Mouse (Mus musculus): ENCODE measurements around the gene Dnajc28. TPM values are rescaled to one million over a fixed set of nuclear protein-coding genes. Genes with fewer than 3 reads are reported as not detected.

Dnajc28 gene
- polyA plus RNA-seq, 1 experiment from 2014 or later: 3.5 TPM

DNA sequence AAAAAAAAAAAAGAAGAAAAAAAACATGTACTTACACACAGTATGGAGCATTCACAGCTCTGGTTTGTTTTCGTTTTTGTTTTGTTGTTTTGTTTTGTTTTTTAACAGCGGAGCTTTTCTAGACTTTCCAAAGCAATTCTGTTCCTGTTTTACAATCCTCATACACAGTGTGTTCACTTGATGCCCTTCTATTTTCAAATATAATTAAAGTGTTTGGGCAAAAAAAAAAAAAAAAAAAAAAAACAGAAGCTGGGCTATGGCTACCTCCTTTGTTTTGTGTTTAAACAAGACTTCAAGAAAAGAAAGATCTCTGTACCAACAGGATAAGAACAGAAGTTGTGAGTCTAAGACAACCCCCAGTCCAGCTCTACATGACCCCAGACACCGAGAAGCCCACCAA lies 30.1 kb downstream of the Dnajc28 start:
- Histone ChIP-seq H3K27ac (replicated peaks) (no peak overlapping the region), H3K4me3 (no peak overlapping the region), H3K36me3 (peaks cover 30% of the 10 kb centered on the region), H3K4me2 (no peak overlapping the region), H3K9ac (no peak overlapping the region), H3K9me3 (no peaks in the 10 kb centered on the region), H3K27me3 (replicated peaks) (no peaks in the 10 kb centered on the region), H3K4me1 (no peaks in the 10 kb centered on the region)
- ATAC-seq (ENCODE audit: extremely low read depth, insufficient number of reproducible peaks, low FRiP score, low TSS enrichment): no peak
- WGBS: 81% methylated on average over 3 of the region's 3 CpGs

GRCm38 (mm10) chr16:91587730-91588453 lies 30.9 kb downstream of the Dnajc28 start:
- 62% methylated on average over 6 of the region's 6 CpGs for WGBS
- no peak for ATAC-seq (ENCODE audit: extremely low read depth, insufficient number of reproducible peaks, low FRiP score, low TSS enrichment)
- H3K9me3 ChIP-seq: no peaks in the 10 kb centered on the region
- H3K4me2 ChIP-seq: no peak overlapping the region
- no peaks in the 10 kb centered on the region for H3K27me3 ChIP-seq (replicated peaks)
- H3K4me1 ChIP-seq: no peaks in the 10 kb centered on the region
- H3K27ac ChIP-seq (replicated peaks): no peak overlapping the region
- H3K4me3 ChIP-seq: no peak overlapping the region
- H3K9ac ChIP-seq: no peak overlapping the region
- peaks cover 34% of the 10 kb centered on the region for H3K36me3 ChIP-seq

GRCm38 (mm10) chr16:91586244-91586643 lies 32.6 kb downstream of the Dnajc28 start:
- H3K9ac ChIP-seq: no peak overlapping the region
- no peak for ATAC-seq (ENCODE audit: extremely low read depth, insufficient number of reproducible peaks, low FRiP score, low TSS enrichment)
- H3K36me3 ChIP-seq: peaks cover 45% of the 10 kb centered on the region
- H3K4me1 ChIP-seq: no peaks in the 10 kb centered on the region
- no peak overlapping the region for H3K4me2 ChIP-seq
- no peaks in the 10 kb centered on the region for H3K27me3 ChIP-seq (replicated peaks)
- 81% methylated on average over 6 of the region's 6 CpGs for WGBS
- no peak overlapping the region for H3K4me3 ChIP-seq
- no peaks in the 10 kb centered on the region for H3K9me3 ChIP-seq
- no peak overlapping the region for H3K27ac ChIP-seq (replicated peaks)

DNA sequence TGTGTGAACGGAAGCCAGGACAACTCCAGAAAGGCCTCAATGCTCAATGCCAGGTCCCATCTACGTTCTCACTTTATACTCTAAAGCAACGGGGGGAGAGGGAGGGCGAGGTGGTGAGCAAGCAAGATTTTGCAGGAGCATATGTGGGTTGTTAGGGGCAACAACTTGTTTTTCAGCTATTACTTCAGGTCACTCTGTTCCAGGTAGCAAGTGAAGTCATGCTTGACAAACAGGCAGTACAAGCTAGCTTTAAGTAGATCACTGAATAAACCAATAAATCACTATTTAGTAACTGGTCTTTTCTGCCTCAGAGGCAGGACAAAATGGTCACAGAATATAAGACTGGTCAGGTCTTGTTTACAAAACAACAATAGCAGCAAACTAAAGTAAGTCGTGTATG lies 33.2 kb downstream of the Dnajc28 start:
- Histone ChIP-seq H3K4me2 (no peak overlapping the region), H3K27me3 (replicated peaks) (no peaks in the 10 kb centered on the region), H3K9me3 (no peaks in the 10 kb centered on the region), H3K4me3 (no peak overlapping the region), H3K9ac (no peak overlapping the region), H3K27ac (replicated peaks) (no peak overlapping the region), H3K4me1 (no peaks in the 10 kb centered on the region), H3K36me3 (peaks cover 51% of the 10 kb centered on the region)
- 84% methylated on average over 5 of the region's 5 CpGs for WGBS
- ATAC-seq (ENCODE audit: extremely low read depth, insufficient number of reproducible peaks, low FRiP score, low TSS enrichment): no peak

GRCm38 (mm10) chr16:91582307-91582706 lies 36.5 kb downstream of the Dnajc28 start:
- Histone ChIP-seq H3K27ac (replicated peaks) (no peak overlapping the region), H3K4me1 (no peaks in the 10 kb centered on the region), H3K27me3 (replicated peaks) (no peaks in the 10 kb centered on the region), H3K4me2 (no peak overlapping the region), H3K9ac (no peak overlapping the region), H3K4me3 (no peak overlapping the region), H3K9me3 (no peaks in the 10 kb centered on the region), H3K36me3 (peaks cover 63% of the 10 kb centered on the region)
- no peak for ATAC-seq (ENCODE audit: extremely low read depth, insufficient number of reproducible peaks, low FRiP score, low TSS enrichment)
- WGBS: 78% methylated on average over 2 of the region's 2 CpGs

GRCm38 (mm10) chr16:91578980-91579720 lies 39.7 kb downstream of the Dnajc28 start:
- H3K27ac ChIP-seq (replicated peaks): no peak overlapping the region
- H3K4me1 ChIP-seq: 0 out of 2 replicates have a peak, but pooled peaks cover 4% of the 10 kb centered on the region
- H3K4me3 ChIP-seq: no peak overlapping the region
- H3K9me3 ChIP-seq: no peaks in the 10 kb centered on the region
- ATAC-seq (ENCODE audit: extremely low read depth, insufficient number of reproducible peaks, low FRiP score, low TSS enrichment): no peak
- H3K36me3 ChIP-seq: peaks cover 58% of the 10 kb centered on the region
- no peak overlapping the region for H3K9ac ChIP-seq
- H3K4me2 ChIP-seq: no peak overlapping the region
- 77% methylated on average over 14 of the region's 14 CpGs for WGBS
- H3K27me3 ChIP-seq (replicated peaks): no peaks in the 10 kb centered on the region

DNA sequence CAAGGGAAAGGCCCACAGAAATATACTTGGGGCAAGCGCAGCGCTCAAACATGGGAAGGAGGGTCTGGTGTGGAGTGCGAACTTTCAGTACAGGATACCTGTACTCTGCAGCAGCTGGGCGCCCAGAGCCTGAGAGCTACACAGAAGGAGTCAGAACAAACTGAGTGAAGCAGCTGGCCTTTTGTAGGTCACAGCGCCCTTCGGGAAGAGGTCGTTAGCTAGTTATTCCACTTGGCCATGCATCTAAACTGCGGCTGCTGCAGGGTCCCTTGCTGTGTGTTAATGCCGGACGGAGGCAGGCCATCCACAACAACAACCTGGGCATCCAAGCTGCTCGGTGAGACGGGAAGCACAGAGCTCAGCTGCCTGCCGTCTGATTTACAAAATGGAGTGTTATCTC lies 43.7 kb downstream of the Dnajc28 start:
- Histone ChIP-seq H3K9me3 (no peaks in the 10 kb centered on the region), H3K4me3 (no peak overlapping the region), H3K4me1 (0 out of 2 replicates have a peak, but pooled peaks cover 4% of the 10 kb centered on the region), H3K4me2 (no peak overlapping the region), H3K9ac (no peak overlapping the region; the same call in 1 of the 2 replicates), H3K27me3 (replicated peaks) (no peaks in the 10 kb centered on the region), H3K27ac (replicated peaks) (no peak overlapping the region), H3K36me3 (peaks cover 30% of the 10 kb centered on the region)
- no peak for ATAC-seq (ENCODE audit: extremely low read depth, insufficient number of reproducible peaks, low FRiP score, low TSS enrichment)
- 61% methylated on average over 13 of the region's 13 CpGs for WGBS

- ATAC-seq (ENCODE audit: extremely low read depth, insufficient number of reproducible peaks, low FRiP score, low TSS enrichment): no peak
- no peak overlapping the region for H3K4me2 ChIP-seq
- no peak overlapping the region for H3K27ac ChIP-seq (replicated peaks)
- 49% methylated on average over 3 of the region's 3 CpGs for WGBS
- 0 out of 2 replicates have a peak, but pooled peaks cover 4% of the 10 kb centered on the region for H3K4me1 ChIP-seq
- H3K4me3 ChIP-seq: no peak overlapping the region
- no peaks in the 10 kb centered on the region for H3K27me3 ChIP-seq (replicated peaks)
- 0 out of 2 replicates have a peak, but pooled peaks cover 10% of the 10 kb centered on the region for H3K36me3 ChIP-seq
- H3K9ac ChIP-seq: no peak overlapping the region
- no peaks in the 10 kb centered on the region for H3K9me3 ChIP-seq
These were observed 47.7 kb downstream of the Dnajc28 start for GRCm38 (mm10) chr16:91571105-91571504.

DNA sequence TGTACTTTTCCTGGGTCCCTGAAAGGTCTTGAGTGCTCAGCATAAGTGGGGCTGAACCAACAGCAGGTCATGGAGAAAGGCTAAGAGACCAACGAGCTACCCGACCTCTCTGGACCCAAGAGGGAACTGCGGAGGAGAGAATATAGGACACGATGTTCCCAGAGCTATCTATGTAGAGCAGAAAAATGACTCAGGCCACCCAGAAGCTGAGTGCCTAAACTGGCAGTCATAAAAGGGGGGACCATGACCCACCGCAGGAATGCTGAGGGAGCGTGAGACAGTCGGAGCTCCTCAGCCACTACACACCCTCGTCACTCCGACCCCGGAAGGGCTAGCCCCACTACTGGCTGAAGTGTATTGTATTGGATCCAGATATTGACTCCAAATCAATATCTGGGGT lies 49.9 kb downstream of the Dnajc28 start:
- H3K4me1 ChIP-seq: peaks cover 10% of the 10 kb centered on the region; the same call in 1 of the 2 replicates
- no peaks in the 10 kb centered on the region for H3K27me3 ChIP-seq (replicated peaks)
- peaks cover 12% of the 10 kb centered on the region for H3K36me3 ChIP-seq
- no peak for ATAC-seq (ENCODE audit: extremely low read depth, insufficient number of reproducible peaks, low FRiP score, low TSS enrichment)
- no peak overlapping the region for H3K4me3 ChIP-seq
- H3K4me2 ChIP-seq: no peak overlapping the region
- no peak overlapping the region for H3K27ac ChIP-seq (replicated peaks)
- H3K9ac ChIP-seq: no peak overlapping the region
- 87% methylated on average over 10 of the region's 10 CpGs for WGBS
- H3K9me3 ChIP-seq: no peaks in the 10 kb centered on the region

GRCm38 (mm10) chr16:91566002-91566401 lies 52.8 kb downstream of the Dnajc28 start:
- 82% methylated on average over 7 of the region's 7 CpGs for WGBS
- no peak for ATAC-seq (ENCODE audit: extremely low read depth, insufficient number of reproducible peaks, low FRiP score, low TSS enrichment)
- no peak overlapping the region for H3K9ac ChIP-seq
- H3K27me3 ChIP-seq (replicated peaks): no peaks in the 10 kb centered on the region
- H3K9me3 ChIP-seq: no peaks in the 10 kb centered on the region
- H3K36me3 ChIP-seq: peaks cover 41% of the 10 kb centered on the region
- no peak overlapping the region for H3K4me2 ChIP-seq
- no peak overlapping the region for H3K27ac ChIP-seq (replicated peaks)
- no peak overlapping the region for H3K4me3 ChIP-seq
- H3K4me1 ChIP-seq: peaks cover 10% of the 10 kb centered on the region; the same call in 1 of the 2 replicates

DNA sequence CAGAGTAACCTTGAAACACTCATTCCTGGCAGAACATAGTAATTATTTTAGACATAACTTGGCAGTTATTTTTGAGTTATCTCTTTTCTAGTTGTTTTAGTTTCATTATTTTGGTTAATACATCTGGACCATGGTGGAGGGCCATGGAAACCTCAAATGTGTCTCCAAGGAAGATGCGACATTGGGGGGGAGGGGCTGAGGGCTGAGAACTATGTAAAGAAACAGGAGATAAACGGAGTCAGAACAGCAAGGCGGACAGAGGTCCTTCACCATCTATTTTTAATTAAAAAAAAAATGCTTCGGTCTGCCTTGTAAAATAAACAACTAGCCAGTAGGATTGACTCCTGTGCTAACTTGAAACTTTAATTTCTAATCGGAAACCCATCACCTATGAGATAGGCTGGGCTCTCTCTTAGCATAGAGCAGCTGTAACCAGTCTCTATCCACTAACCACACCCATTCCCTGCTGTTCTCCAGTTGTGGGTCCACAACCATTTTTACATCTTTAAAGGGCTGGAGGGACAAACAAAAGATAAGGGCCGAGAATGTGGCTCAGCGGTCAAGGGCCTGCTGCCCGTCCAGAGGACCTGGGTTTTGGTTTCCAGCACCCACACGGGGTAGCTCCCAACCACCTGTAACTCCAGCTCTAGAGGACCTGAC lies 53.4 kb downstream of the Dnajc28 start:
- Histone ChIP-seq H3K36me3 (peaks cover 45% of the 10 kb centered on the region), H3K4me2 (no peak overlapping the region), H3K4me1 (peaks cover 10% of the 10 kb centered on the region; the same call in 1 of the 2 replicates), H3K4me3 (no peak overlapping the region), H3K27ac (replicated peaks) (no peak overlapping the region), H3K9ac (no peak overlapping the region), H3K9me3 (no peaks in the 10 kb centered on the region), H3K27me3 (replicated peaks) (no peaks in the 10 kb centered on the region)
- 48% methylated on average over 9 of the region's 9 CpGs for WGBS
- ATAC-seq (ENCODE audit: extremely low read depth, insufficient number of reproducible peaks, low FRiP score, low TSS enrichment): no peak

Measured in heart, embryonic 13.5 days (tissue).